Mouse (Mus musculus) liver, embryonic 15.5 days (tissue): ENCODE measurements around the gene Tcf7l1. TPM values are rescaled to one million over a fixed set of nuclear protein-coding genes. Genes with fewer than 3 reads are reported as not detected.
"Not testable (repeated sequence)": the region's sequence is repeated elsewhere in the genome, so short reads cannot be mapped to it uniquely, and the experiment has no call there.

Experiments used
- ATAC-seq: fragments of 200-750 bp; cut with Nextera tagmentation; 2 replicates; pipeline ENCODE4 v1.8.0; 2017; ENCODE audit warnings: moderate number of reproducible peaks, mild to moderate bottlenecking, moderate library complexity; ENCODE audit not compliant: insufficient read depth
- H3K27ac ChIP-seq: fragments of 300-500 bp; sonication (generic); replicated peaks from 2 replicates; pipeline ENCODE4 v1.5.1; 2015; ENCODE audit warnings: mild to moderate bottlenecking, inconsistent platforms
- H3K27me3 ChIP-seq: fragments of 300-500 bp; sonication (generic); 2 replicates; pipeline ENCODE4 v1.6.1; 2015; ENCODE audit warnings: mild to moderate bottlenecking, inconsistent platforms
- H3K36me3 ChIP-seq: fragments of 300-500 bp; sonication (generic); replicated peaks from 2 replicates; pipeline ENCODE4 v1.6.1; 2015; ENCODE audit warnings: moderate library complexity, mild to moderate bottlenecking, inconsistent platforms
- H3K4me1 ChIP-seq: fragments of 300-500 bp; sonication (generic); replicated peaks from 2 replicates; pipeline ENCODE4 v1.6.1; 2015; ENCODE audit warnings: inconsistent platforms
- H3K4me2 ChIP-seq: fragments of 300-500 bp; sonication (generic); 2 replicates; pipeline ENCODE4 v1.6.1; 2015; ENCODE audit warnings: moderate library complexity, mild to moderate bottlenecking, inconsistent platforms
- H3K4me3 ChIP-seq: fragments of 300-500 bp; sonication (generic); replicated peaks from 2 replicates; pipeline ENCODE4 v1.5.1; 2015; ENCODE audit warnings: mild to moderate bottlenecking, inconsistent platforms
- H3K9ac ChIP-seq: fragments of 300-500 bp; sonication (generic); 2 replicates; pipeline ENCODE4 v1.6.1; 2015; ENCODE audit warnings: moderate library complexity, mild to moderate bottlenecking, inconsistent platforms
- H3K9me3 ChIP-seq: fragments of 300-500 bp; sonication (generic); replicated peaks from 2 replicates; pipeline ENCODE4 v1.6.1; 2016; ENCODE audit warnings: inconsistent platforms
- WGBS: fragments of 180-500 bp; shearing (Covaris S2); methylation state at CpG from one replicate; pipeline ENCODE4 v1.1.7; 2015; ENCODE audit warnings: mixed read lengths; ENCODE audit not compliant: insufficient replicate concordance; 5-methylcytosine and 5-hydroxymethylcytosine counted together
- polyA plus RNA-seq: library from polyadenylated mRNA; unstranded; fragments of >200 nt; fragmentation: Nextera tagmentation; extraction: Ambion mirVana; gene quantifications from 2 replicates; pipeline ENCODE4 v1.2.1, GENCODE M21; 2015

Gene Tcf7l1
- polyA plus RNA-seq = 4.1 and 5.3 TPM in 2 replicates

GRCm38 (mm10) chr6:72788892-72789699 lies at the start of gene Tcf7l1:
Tcf7l1 (minus strand) TSS chr6:72789254.
- ATAC-seq = peak; percentile 83
- peak within 1 kb of the TSS; percentile 61 for H3K4me3 ChIP-seq
- H3K9ac ChIP-seq = peak within 1 kb of the TSS; percentile 54; the same call in 1 of the 2 replicates
- H3K27me3 ChIP-seq = peaks cover 46% of the 10 kb centered on the region
- H3K9me3 ChIP-seq = no peaks in the 10 kb centered on the region
- peak within 1 kb of the TSS; percentile 76 for H3K27ac ChIP-seq
- peak within 1 kb of the TSS; percentile 68 for H3K4me2 ChIP-seq
- H3K36me3 ChIP-seq = no peaks in the 10 kb centered on the region
- under 1% methylated on average over 77 of the region's 80 CpGs for WGBS
- no peaks in the 10 kb centered on the region for H3K4me1 ChIP-seq

DNA sequence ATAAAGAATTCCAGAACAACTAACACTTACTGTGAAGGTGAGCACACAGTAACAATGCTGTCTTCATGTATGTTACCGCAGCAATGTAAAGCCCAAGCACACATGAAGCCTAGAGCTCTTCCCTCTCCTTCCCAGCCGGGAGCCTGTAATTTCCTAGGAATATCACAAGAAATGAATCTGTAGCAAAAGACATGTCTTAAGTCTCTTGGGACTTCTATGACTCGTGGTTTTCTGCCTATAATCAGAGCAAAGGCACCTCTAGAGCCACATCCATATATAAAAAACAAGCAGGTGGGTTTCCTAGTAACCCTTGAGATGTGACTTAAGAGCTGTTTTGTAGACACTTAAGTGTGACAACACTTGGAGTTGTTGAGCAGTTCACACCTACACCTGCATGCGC lies 48.7 kb upstream of the Tcf7l1 start:
- Histone ChIP-seq H3K36me3 (peaks cover 27% of the 10 kb centered on the region), H3K4me3 (no peak overlapping the region), H3K9me3 (no peaks in the 10 kb centered on the region), H3K27me3 (no peaks in the 10 kb centered on the region), H3K27ac (no peak overlapping the region), H3K4me2 (no peak overlapping the region), H3K9ac (no peak overlapping the region), H3K4me1 (no peaks in the 10 kb centered on the region)
- 76% methylated on average over 4 of the region's 4 CpGs for WGBS
- ATAC-seq = no peak

GRCm38 (mm10) chr6:72834518-72834917 lies 45.5 kb upstream of the Tcf7l1 start:
- ATAC-seq = no peak
- Histone ChIP-seq H3K4me2 (no peak overlapping the region), H3K4me3 (no peak overlapping the region), H3K9ac (no peak overlapping the region), H3K9me3 (no peaks in the 10 kb centered on the region), H3K27ac (no peak overlapping the region), H3K36me3 (0 out of 2 replicates have a peak, but pooled peaks cover under 1% of the 10 kb centered on the region), H3K4me1 (no peaks in the 10 kb centered on the region), H3K27me3 (no peaks in the 10 kb centered on the region)
- 53% methylated on average over 4 of the region's 4 CpGs for WGBS

DNA sequence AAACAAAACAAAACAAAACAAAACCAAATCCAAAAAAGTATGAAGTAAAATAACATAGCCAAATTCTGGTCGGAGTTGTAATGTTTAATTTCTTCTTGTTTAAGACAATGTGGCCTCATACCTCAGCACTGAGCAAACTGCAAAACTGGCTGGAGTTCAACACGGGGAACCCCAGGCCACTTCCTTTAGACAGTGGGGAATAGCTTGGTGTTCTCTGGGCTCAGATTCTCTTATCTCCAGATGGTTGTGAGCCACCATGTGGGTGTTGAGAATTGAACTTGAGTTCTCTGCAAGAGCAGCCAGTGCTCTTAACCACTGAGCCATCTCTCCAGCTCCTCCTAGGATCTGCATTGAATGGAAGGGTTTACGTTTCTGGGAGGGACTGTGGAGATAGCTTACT lies 42.8 kb upstream of the Tcf7l1 start:
- Histone ChIP-seq H3K4me2 (no peak overlapping the region), H3K9ac (no peak overlapping the region)

GRCm38 (mm10) chr6:72831276-72831675 lies 42.2 kb upstream of the Tcf7l1 start:
- 35% methylated on average over 3 of the region's 3 CpGs for WGBS
- Histone ChIP-seq H3K9me3 (no peaks in the 10 kb centered on the region), H3K9ac (no peak overlapping the region), H3K27ac (no peak overlapping the region), H3K4me3 (no peak overlapping the region), H3K4me1 (0 out of 2 replicates have a peak, but pooled peaks cover 3% of the 10 kb centered on the region), H3K36me3 (no peaks in the 10 kb centered on the region), H3K27me3 (peaks cover 6% of the 10 kb centered on the region), H3K4me2 (no peak overlapping the region)
- no peak for ATAC-seq

More for the DNA sequence above, 42.8 kb upstream of the Tcf7l1 start:
- no peak for ATAC-seq
- Histone ChIP-seq H3K9me3 (no peaks in the 10 kb centered on the region), H3K27me3 (peaks cover under 1% of the 10 kb centered on the region; the same call in 1 of the 2 replicates), H3K27ac (no peak overlapping the region), H3K4me1 (0 out of 2 replicates have a peak, but pooled peaks cover 3% of the 10 kb centered on the region), H3K4me3 (no peak overlapping the region), H3K36me3 (no peaks in the 10 kb centered on the region)
- 45% methylated on average over 3 of the region's 3 CpGs for WGBS

DNA sequence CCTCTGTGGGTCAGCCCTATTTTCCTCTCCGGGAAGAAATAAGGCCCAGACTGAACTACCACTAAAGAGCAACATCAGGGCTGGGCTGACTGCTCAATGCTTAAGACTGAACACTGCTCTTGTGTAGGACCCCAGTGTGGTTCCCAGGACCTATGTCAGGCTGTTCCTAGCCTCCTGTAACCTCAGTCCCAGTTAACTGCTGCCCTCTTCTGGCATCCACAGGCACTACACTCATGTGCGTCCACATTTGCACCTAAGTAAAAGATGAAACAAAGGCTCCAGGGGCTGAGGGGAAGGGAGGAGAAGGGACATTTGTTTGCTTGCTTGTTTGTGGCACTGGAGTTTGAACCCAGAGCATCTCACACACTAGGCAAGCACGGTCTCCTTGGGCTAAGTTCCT lies 39.8 kb upstream of the Tcf7l1 start:
- Histone ChIP-seq H3K9ac (no peak overlapping the region), H3K4me3 (no peak overlapping the region), H3K4me2 (no peak overlapping the region), H3K9me3 (no peaks in the 10 kb centered on the region), H3K27me3 (peaks cover 24% of the 10 kb centered on the region), H3K27ac (no peak overlapping the region), H3K4me1 (0 out of 2 replicates have a peak, but pooled peaks cover 3% of the 10 kb centered on the region), H3K36me3 (no peaks in the 10 kb centered on the region)
- no peak for ATAC-seq
- 76% methylated on average over 3 of the region's 3 CpGs for WGBS

DNA sequence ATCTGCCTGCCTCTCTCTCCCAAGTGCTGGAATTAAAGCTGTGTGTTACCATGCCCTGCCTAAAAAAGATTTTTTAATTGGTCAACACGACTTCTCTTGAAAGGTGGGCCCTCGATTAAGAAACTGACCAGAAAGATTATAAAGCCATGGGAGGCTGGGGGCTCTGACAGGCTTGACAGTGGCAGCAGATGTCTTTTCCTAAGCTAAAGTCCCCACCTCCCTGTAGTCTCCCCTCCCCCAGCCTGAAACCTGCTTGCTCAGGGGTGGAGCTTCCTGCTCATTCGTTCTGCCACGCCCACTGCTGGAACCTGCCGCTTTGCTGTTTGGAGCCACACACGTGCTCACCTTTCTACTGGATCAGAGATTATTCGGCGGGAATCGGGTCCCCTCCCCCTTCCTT lies 39.0 kb upstream of the Tcf7l1 start:
- peaks cover 24% of the 10 kb centered on the region for H3K27me3 ChIP-seq
- H3K9ac ChIP-seq = not testable (repeated sequence)

DNA sequence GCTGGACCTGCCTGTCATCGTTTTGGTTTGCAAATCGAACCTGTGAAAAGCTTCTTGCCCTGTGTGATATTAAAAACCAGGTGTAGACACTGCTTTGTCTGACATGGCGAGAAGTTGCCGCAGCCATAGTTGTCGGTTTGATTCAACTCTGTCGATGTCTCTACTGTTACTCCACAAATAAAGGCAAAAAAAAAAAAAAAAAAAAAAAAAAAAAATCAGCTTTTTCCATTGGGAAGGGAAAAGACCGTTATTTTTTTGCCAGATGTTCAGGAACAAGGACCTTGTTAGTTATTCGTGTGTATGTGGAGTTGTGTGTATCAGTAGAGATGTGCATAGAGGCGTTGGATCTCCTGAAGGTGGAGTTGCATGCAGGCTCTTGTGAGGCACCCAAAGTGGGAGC lies 36.7 kb upstream of the Tcf7l1 start:
- no peak overlapping the region for H3K27ac ChIP-seq
- peaks cover 24% of the 10 kb centered on the region for H3K27me3 ChIP-seq
- H3K4me2 ChIP-seq = no peak overlapping the region
- no peaks in the 10 kb centered on the region for H3K36me3 ChIP-seq
- H3K9me3 ChIP-seq = no peaks in the 10 kb centered on the region
- WGBS = 41% methylated on average over 9 of the region's 9 CpGs
- H3K9ac ChIP-seq = no peak overlapping the region
- H3K4me3 ChIP-seq = no peak overlapping the region
- ATAC-seq = no peak
- 0 out of 2 replicates have a peak, but pooled peaks cover 3% of the 10 kb centered on the region for H3K4me1 ChIP-seq

More for the DNA sequence above, 39.0 kb upstream of the Tcf7l1 start:
- H3K9me3 ChIP-seq, H3K27ac ChIP-seq, H3K4me2 ChIP-seq, H3K4me1 ChIP-seq, ATAC-seq, H3K4me3 ChIP-seq, H3K36me3 ChIP-seq: not testable (repeated sequence)
- 11% methylated on average over 9 of the region's 9 CpGs for whole genome bisulfite sequencing

GRCm38 (mm10) chr6:72824971-72825737 lies 36.1 kb upstream of the Tcf7l1 start:
- H3K9me3 ChIP-seq = no peaks in the 10 kb centered on the region
- H3K4me3 ChIP-seq = no peak overlapping the region; the same call in 1 of the 2 replicates
- 8% methylated on average over 26 of the region's 26 CpGs for WGBS
- no peak for ATAC-seq
- H3K9ac ChIP-seq = no peak overlapping the region
- peaks cover 24% of the 10 kb centered on the region for H3K27me3 ChIP-seq
- H3K36me3 ChIP-seq = no peaks in the 10 kb centered on the region
- H3K27ac ChIP-seq = no peak overlapping the region
- 0 out of 2 replicates have a peak, but pooled peaks cover 3% of the 10 kb centered on the region for H3K4me1 ChIP-seq
- peak overlapping the region; percentile 50 for H3K4me2 ChIP-seq

- Histone ChIP-seq H3K36me3 (no peaks in the 10 kb centered on the region), H3K4me2 (no peak overlapping the region), H3K4me3 (no peak overlapping the region), H3K27me3 (no peaks in the 10 kb centered on the region), H3K4me1 (no peaks in the 10 kb centered on the region), H3K9ac (no peak overlapping the region), H3K27ac (no peak overlapping the region), H3K9me3 (no peaks in the 10 kb centered on the region)
- 64% methylated on average over 9 of the region's 9 CpGs for WGBS
- no peak for ATAC-seq
Observed at GRCm38 (mm10) chr6:72813456-72813855, 24.4 kb upstream of the Tcf7l1 start.

DNA sequence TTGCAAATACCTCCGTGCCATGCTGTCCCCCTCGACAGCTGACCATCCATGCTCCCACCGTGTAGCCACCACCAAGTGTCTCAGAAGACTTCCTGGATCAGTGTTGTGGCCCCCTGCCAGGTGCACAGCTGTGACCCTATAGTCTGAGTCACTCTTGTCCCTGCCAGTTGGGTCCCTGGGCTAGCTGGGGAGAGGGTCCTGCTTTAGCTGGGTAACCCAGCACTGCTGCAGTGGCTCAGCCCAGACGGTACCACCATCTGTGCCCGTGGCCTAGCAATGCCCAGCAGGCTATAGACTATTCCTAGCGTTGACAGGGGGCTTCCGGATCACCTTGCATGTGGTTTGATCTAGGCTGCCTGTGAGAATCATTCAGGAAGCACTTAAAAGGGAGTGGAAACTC lies 21.2 kb upstream of the Tcf7l1 start:
- no peak overlapping the region for H3K27ac ChIP-seq
- H3K4me2 ChIP-seq = no peak overlapping the region
- no peak overlapping the region for H3K9ac ChIP-seq
- H3K4me3 ChIP-seq = no peak overlapping the region
- H3K36me3 ChIP-seq = no peaks in the 10 kb centered on the region
- H3K4me1 ChIP-seq = no peaks in the 10 kb centered on the region
- H3K9me3 ChIP-seq = no peaks in the 10 kb centered on the region
- ATAC-seq = no peak
- no peaks in the 10 kb centered on the region for H3K27me3 ChIP-seq
- 47% methylated on average over 7 of the region's 7 CpGs for WGBS
